Mouse (Mus musculus) yolk sac, embryonic 10.5 days (tissue): ENCODE results near the gene Sox21.

Source experiments
- DNase-seq: peaks from one replicate; pipeline ENCODE4 v3.0.0-alpha.2; 2017; ENCODE audit warnings: low spot score

Gene Sox21

GRCm38 (mm10) chr14:118225061-118225743, 11.6 kb downstream of the Sox21 start:
- no peak for DNase-seq

GRCm38 (mm10) chr14:118220885-118221284, 15.9 kb downstream of the Sox21 start:
- no peak for DNase-seq

- DNase-seq: no peak
These were observed 20.0 kb downstream of the Sox21 start for GRCm38 (mm10) chr14:118216826-118217225.

- no peak for DNase-seq
These were observed 24.5 kb downstream of the Sox21 start for GRCm38 (mm10) chr14:118212188-118212804.

GRCm38 (mm10) chr14:118209642-118210041, 27.2 kb downstream of the Sox21 start:
- no peak for DNase-seq

- DNase-seq: no peak
These were observed 29.5 kb downstream of the Sox21 start for GRCm38 (mm10) chr14:118207347-118207746.

GRCm38 (mm10) chr14:118203031-118203430, 33.8 kb downstream of the Sox21 start:
- DNase-seq: no peak

GRCm38 (mm10) chr14:118202006-118202405, 34.8 kb downstream of the Sox21 start:
- no peak for DNase-seq

GRCm38 (mm10) chr14:118200731-118201130, 36.1 kb downstream of the Sox21 start:
- peak; percentile 21 for DNase-seq

GRCm38 (mm10) chr14:118197063-118197462, 39.8 kb downstream of the Sox21 start:
- DNase-seq: no peak

- DNase-seq: no peak
These were observed 42.5 kb downstream of the Sox21 start for GRCm38 (mm10) chr14:118194219-118194914.

- no peak for DNase-seq
These were observed 43.2 kb downstream of the Sox21 start for GRCm38 (mm10) chr14:118193663-118194062.

GRCm38 (mm10) chr14:118193001-118193628, 43.7 kb downstream of the Sox21 start:
- no peak for DNase-seq

- no peak for DNase-seq
These were observed 45.4 kb downstream of the Sox21 start for GRCm38 (mm10) chr14:118191442-118191841.
